Mouse (Mus musculus) gastrocnemius, adult 2 months (tissue): ENCODE measurements at regions not wholly inside any gene's neighbourhood (a gene's known extent, or its start where the extent isn't known, plus 50 kb on each side); places are given as distances from the start of the nearest gene placed in this dataset.

Experiments
- DNase-seq: peaks from one replicate; pipeline ENCODE4 v3.0.0; 2022
- H3K27ac ChIP-seq: fragments of 200-600 bp; 2 replicates; pipeline ENCODE4 v1.8.1; 2022; ENCODE audit warnings: mild to moderate bottlenecking
- H3K4me3 ChIP-seq: fragments of 200-600 bp; 2 replicates; pipeline ENCODE4 v1.8.1; 2022; ENCODE audit warnings: mild to moderate bottlenecking, moderate library complexity
- CTCF ChIP-seq: fragments of 200-600 bp; IDR thresholded peaks from 2 replicates; pipeline ENCODE4 v1.8.1; 2022; ENCODE audit warnings: antibody characterized with exemption, mild to moderate bottlenecking, moderate library complexity
- intact Hi-C: fragments of 180-260 bp; cut with DNase I; formaldehyde crosslinking; loops from one replicate; pipeline ENCODE4 v1.15.1; 2025

DNA sequence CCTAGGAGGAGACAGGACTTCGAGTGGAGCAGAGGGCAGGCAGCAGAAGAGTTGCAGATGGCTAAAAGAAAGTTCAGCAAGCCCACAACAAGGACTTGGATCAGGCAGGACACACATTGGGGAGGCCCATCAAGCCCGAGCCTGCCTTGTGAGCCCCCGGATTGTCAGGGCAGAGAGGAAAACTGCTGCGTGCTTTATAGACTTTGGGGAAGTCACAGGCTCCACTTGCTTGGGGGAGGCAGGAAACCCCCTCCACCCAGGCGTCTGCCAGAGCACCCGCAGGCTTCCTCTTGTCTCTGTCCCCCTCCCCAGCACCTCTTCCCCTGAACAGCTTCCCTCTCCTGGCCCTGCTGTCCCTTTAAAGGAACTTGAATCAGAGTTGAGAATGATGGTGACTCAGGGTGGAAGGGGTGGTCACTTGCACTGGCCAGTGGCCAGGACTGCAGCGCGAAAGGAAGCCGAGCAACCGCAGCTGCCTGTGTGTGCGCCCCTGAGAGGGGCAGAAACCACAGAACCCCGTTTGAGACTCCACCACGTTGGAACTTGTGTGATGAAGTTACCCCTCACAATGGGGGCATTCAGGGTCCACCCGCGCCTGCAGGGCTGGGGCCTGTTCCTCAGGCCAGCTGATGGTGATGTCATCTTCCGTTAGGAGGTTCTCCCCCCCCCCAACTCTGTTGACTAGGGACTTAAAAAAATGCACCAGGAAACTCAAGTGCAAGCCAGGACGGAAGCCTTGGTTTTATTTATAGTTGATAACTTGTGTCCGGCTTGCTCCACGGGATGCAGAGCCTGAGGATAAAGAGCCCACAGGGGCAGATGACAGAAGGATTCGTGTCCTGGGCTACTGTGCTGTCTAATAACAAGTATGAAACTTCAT lies 96.4 kb downstream of the 1810010D01Rik start:
- TF ChIP-seq CTCF = no peak

DNA sequence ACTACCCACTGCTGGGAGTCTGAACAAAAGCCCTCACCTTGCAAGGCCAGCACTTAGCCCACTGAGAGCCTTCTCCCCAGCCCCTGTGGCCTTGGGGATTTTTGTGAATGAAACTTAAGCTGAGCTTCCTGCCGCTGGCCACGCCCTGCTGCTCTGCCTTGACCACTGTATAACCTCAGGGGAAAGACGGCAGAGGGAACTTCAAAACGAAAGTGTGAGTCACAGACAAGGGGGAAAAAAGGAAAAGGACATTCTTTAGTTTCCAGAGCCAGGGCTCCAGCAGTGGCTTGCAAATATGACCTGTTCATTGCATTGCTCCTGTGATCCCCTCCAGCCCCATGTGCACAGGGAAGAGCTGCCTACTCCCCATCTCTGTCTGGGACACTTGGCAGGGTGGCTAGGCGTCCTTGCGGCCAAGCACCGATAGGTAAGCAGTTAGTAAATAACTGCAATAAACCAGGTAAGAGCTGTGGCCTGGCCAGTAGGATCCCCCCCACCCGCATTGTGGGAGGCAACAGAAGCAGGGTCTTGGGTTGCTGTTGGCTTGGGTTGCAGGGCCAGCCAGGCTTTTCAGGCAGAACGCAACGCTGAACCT lies 97.2 kb downstream of the 1810010D01Rik start:
- intact Hi-C loops = no loop called here
- Histone ChIP-seq H3K27ac (peak overlapping the region; percentile 87), H3K4me3 (peak overlapping the region; percentile 70)
- TF ChIP-seq CTCF = no peak
- peak; percentile 67 for DNase-seq

More for the DNA sequence above, 96.4 kb downstream of the 1810010D01Rik start:
- H3K4me3 ChIP-seq = peak overlapping the region; percentile 70
- DNase-seq = peak; percentile 81
- intact Hi-C loops = no loop called here
- peak overlapping the region; percentile 87 for H3K27ac ChIP-seq

DNA sequence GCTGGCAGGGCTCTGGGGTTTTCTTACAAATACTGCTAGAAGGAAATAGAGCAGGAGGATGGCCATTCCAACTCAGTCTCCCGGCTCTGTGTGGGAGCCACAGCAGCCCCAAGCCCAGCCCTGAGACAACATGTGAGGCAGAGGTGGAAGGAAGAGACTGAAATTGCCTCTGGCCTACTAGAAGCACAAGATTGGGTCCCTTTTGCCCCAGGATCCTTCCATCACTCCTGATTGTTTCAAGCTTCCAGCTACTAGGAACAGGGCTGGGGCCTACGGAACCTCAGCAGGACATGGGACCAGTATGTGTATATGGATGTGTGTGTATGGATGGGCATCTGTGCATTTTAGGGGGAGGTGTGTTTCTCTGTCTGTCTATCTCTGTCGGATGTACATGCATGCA lies 97.9 kb downstream of the 1810010D01Rik start:
- H3K27ac ChIP-seq = peak overlapping the region; percentile 87
- TF ChIP-seq CTCF = no peak
- intact Hi-C loops = no loop called here
- no peak for DNase-seq
- H3K4me3 ChIP-seq = no peak overlapping the region

DNA sequence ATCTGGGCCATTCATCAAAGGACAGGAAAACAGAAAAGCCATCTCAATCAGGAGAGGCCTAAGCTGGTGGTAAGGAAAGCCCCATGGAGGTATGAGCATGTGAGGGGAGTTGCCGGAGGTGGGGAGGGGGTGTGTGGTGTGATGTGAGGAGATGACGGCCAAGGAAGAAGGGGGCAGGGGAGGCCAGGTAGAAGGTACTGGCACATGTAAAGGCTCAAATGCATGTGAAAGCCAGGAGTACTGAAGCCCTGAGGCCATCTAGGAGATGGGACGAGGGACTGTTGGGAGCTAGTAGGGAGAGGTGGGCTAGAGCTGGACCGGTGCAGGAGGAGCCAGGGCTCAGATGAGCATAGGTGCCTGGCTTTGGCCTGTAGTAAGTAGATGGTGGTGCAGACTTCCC lies 98.4 kb downstream of the 1810010D01Rik start:
- intact Hi-C loops = loop anchor here (5.0 kb wide), 1 partner anchor 77 kb away; no protein-coding TSS in a partner anchor
- no peak for TF ChIP-seq CTCF
- Histone ChIP-seq H3K27ac (no peak overlapping the region), H3K4me3 (no peak overlapping the region)
- no peak for DNase-seq

DNA sequence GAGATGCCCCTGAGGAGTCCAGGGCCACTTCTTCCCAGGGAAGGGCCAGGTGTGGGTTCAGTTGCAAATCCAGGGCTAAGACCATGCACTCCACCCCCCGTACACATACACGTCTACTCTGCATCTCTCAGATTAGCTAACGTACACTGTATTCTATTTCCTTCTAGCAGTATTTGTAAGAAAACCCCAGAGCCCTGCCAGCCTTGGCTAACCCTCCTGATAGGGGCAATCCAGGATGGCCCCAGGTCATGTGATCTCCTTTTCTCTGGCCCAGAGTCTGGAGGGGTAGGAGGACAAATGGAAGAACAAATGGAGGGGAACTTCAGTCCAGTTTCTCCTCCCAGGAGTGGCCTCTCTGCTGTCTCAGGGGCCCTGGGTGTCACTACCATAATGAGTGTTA lies 98.9 kb downstream of the 1810010D01Rik start:
- no peak for DNase-seq
- Histone ChIP-seq H3K4me3 (no peak overlapping the region), H3K27ac (no peak overlapping the region)
- no peak for TF ChIP-seq CTCF
- intact Hi-C loops = loop anchor here (5.0 kb wide), 1 partner anchor 77 kb away; no protein-coding TSS in a partner anchor

DNA sequence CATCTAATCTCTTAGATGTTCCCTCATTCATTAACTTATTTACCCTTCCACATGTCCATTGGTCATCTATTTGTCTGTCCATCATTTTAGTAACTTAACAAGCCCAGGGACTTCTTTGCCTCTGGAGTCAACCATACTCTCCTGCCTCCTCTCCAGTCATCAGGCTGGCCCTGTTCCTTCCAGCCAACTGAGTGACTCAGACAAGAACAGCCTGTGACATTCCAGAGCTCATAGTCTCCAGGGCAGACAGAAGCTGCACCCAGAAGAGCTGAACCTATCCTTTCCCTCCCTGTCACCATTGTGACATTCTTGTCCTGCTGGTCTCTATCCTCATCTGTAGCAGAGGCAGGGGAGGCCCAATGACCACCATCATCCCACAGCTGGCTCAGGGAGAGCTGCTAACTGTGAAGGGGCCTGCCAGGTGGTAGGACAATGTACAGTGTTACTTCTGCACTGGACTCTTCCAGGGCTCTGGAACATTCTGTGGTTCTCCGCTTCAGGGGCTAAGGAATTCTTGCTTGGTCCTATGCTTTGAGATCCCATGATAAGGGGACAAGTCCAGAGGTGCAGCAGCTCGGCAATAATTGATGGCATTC lies 100.2 kb downstream of the 1810010D01Rik start:
- DNase-seq = no peak
- intact Hi-C loops = loop anchor here (5.0 kb wide), 1 partner anchor 75 kb away; no protein-coding TSS in a partner anchor
- TF ChIP-seq CTCF = no peak
- no peak overlapping the region for H3K27ac ChIP-seq
- H3K4me3 ChIP-seq = no peak overlapping the region

DNA sequence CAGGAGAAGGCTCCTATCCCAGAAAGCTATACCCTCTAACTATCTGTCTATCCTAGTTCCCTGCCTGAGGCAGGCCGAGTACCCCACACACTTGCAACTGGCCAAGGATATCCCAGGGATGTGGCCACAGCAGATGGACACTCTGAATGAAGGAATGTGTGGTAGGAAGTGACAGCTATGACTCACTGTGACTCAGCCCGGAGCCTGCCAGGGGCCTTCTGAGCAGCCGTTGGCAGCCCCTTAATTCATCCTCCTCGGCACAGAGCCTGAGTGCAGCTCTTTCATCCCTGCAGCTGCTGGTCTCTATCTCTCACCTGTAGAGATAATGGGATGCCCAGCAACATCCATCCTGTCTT lies 101.4 kb downstream of the 1810010D01Rik start:
- intact Hi-C loops = loop anchor here (5.0 kb wide), 1 partner anchor 74 kb away; no protein-coding TSS in a partner anchor
- TF ChIP-seq CTCF = no peak
- peak; percentile 68 for DNase-seq
- no peak overlapping the region for H3K4me3 ChIP-seq
- peak overlapping the region; percentile 16; the same call in 1 of the 2 replicates for H3K27ac ChIP-seq

DNA sequence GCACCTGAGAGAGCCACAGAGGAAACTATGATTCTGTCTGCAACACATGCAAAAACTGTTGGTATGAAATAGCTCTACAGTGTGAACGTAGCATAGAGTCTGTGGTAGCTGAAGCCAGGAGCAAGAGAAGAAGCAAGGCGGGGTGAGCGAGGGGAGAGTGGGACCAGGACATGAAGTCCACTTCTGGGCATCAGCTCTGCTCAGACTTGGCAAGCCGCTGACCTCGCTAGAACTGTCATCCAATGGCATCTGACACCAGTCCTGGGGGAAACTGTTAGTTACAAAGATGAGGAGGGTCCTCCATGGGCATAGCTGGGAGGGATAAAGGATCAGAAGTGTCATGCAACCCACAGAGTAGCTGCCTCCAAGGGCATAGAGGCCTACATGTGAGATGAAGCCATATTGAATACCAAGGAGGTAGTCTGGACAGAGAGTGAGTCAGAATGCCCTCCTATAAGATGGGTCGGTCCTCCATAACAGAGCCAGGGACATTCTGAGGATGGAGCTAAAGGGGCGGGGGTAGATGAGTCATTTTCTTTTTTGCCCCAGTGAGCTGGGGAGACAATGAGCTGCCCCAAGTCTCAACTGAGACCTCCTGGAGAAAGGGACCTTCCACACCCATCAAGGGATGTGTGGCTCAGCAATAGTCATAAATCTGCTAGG lies 102.0 kb downstream of the 1810010D01Rik start:
- Histone ChIP-seq H3K4me3 (no peak overlapping the region), H3K27ac (peak overlapping the region; percentile 16; the same call in 1 of the 2 replicates)
- no peak for DNase-seq
- TF ChIP-seq CTCF = no peak
- intact Hi-C loops = loop anchor here (5.0 kb wide), 1 partner anchor 74 kb away; no protein-coding TSS in a partner anchor

DNA sequence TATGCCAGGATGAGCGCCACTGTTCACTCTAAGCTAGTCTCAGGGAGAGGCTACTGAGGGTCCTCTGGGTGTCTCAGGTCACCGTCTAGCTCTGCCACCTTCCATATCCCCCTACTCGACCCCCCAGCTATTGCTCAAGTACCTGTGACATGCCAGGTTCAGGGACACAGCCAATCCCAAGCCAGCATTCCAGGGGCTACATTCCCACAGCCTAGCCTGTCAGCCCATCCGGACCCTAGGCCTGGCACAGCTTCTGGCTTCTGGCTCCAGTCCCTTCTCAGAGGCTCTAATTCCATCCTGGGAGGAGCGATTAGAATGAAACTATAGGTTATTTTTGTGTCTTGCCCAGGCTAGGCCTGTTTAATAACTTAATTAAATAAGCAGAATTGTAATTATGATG lies 105.2 kb downstream of the 1810010D01Rik start:
- Histone ChIP-seq H3K4me3 (no peak overlapping the region), H3K27ac (peak overlapping the region; percentile 20)
- no peak for TF ChIP-seq CTCF
- intact Hi-C loops = no loop called here
- DNase-seq = no peak

DNA sequence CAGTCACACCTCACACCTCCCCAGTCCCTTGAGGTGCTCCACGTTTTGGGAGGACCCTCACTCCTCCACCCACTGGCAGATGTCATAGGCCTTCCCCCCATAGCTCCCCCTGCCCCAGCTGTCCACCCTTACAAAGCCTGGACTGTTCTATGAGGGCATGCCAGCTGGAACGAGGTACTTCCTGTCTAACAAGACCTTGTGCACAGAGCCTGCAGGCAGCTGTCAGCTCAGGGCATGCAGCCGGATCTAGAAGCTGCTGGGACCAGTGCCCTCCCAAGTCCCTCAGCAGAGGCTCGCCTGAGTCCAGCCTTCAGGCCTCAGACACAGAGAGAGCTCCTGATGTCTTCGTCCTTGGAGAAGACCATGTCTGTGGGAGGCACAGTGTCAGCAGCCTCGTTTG lies 105.7 kb downstream of the 1810010D01Rik start:
- intact Hi-C loops = no loop called here
- TF ChIP-seq CTCF = no peak
- Histone ChIP-seq H3K27ac (peak overlapping the region; percentile 20; the same call in 1 of the 2 replicates), H3K4me3 (no peak overlapping the region)
- peak; percentile 58 for DNase-seq

DNA sequence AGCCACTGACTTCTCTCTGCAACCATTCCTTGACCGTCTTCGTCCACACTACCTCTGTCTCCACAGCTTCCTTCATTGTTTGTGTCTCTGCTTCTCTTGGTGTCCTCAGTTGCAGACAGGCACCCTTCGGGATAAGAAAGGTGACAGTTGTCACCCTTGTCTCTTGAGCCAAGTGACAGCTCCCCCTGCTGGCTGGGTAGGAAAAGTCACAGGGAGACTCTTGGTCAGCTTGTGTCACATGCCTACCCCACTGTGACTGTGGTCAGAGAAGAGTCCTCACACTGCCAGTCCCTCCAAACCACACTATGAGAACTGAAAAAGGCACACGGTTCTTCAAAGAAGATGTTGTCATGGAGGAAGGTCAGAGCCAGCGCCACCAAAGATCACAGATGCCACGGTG lies 109.6 kb downstream of the 1810010D01Rik start:
- Histone ChIP-seq H3K4me3 (no peak overlapping the region), H3K27ac (no peak overlapping the region)
- peak; percentile 71 for TF ChIP-seq CTCF
- intact Hi-C loops = loop anchor here (1.0 to 5.0 kb wide), 2 partner anchors 144 to 161 kb away; no protein-coding TSS in a partner anchor
- DNase-seq = peak; percentile 54

DNA sequence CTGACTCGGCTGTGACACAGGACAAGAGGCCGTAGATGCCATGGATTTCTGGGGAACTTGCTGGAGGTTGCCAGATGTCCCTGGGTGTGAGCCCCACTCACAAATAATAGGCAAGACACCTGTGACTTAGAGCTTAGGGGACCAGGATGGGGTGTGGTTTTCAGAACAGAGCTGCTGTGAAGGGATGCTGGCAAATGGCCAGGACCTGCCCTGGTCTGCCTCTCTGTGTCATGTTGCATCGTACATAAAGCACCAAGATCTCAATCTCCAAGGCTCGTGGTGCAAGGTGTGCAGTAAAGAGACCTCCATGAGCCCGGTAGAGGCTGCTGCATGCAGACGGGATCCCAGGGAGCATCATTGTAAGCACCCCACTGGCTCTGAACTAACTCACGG lies 113.8 kb downstream of the 1810010D01Rik start:
- DNase-seq = no peak
- intact Hi-C loops = no loop called here
- Histone ChIP-seq H3K27ac (no peak overlapping the region), H3K4me3 (no peak overlapping the region)
- no peak for TF ChIP-seq CTCF
